Mouse (Mus musculus) cerebellum, postnatal 10 days (tissue): ENCODE data around the gene Ppfibp2.
A peak's percentile ranks its signal among the peaks of the same experiment; 100 is the strongest.

Source experiments
- DNase-seq, 2 experiments: peaks; one replicate each; pipeline ENCODE4 v3.0.0; 2021; ENCODE audit warnings: mixed read lengths in 2 of 2

The Ppfibp2 gene

GRCm38 (mm10) chr7:107707650-107708049, 112.6 kb downstream of the Ppfibp2 start:
- DNase-seq = peak in 1 of 2 experiments; percentile 3

DNA sequence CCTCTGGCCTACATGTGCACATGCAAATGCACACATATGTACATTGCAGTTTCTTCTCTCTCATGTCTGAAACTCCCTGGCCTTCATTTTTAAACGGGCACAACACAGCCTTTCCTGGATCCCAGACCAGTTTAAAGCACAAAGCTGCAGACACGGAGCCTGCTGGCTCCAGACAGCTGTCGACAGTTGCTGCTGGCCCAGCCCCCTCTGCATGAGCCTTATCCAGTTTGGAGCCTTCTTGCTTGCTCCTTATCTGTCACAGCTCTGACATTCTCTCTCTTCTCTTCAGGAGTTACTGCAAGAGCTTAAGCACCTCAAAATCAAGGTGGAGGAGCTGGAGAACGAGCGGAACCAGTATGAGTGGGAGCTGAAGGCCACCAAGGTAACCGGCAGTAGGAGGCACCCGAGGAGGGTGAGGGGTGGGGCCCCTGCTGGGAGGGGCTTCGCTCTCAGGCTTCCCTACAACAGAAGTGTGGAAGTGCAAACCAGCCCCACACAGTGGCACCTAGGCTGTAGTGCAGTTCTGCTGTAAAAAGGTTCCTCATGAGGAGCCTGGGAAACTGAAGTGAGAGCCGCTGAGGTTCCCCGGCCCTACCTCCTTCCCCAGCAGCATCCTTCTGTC, 113.6 kb downstream of the Ppfibp2 start:
- peak; percentile 68 to 75 for DNase-seq

GRCm38 (mm10) chr7:107712743-107713142, 117.7 kb downstream of the Ppfibp2 start:
- peak in 1 of 2 experiments; percentile 9 for DNase-seq

- no peak for DNase-seq
Measured at GRCm38 (mm10) chr7:107714067-107714466, 119.1 kb downstream of the Ppfibp2 start.

DNA sequence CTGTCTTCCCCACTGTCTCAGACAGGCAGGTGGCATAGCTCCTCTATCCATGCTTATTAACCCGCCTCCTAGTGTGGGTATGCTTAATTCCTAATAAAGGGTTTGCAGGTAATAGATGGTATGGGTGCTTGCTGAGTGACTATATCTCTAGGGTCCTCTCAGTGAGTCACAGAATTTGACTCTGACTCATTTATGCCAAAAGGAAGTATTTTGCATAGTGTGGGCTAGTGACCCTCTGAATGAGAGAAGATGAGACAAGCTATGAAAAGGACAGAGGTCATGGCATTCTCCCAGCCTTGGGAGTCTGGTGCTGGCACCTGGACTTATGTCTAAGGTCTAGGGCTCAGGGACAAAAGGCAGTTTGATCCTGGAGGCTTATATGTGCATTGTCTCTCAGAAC, 125.8 kb downstream of the Ppfibp2 start:
- no peak for DNase-seq

- DNase-seq = no peak
Measured at GRCm38 (mm10) chr7:107722536-107722935, 127.5 kb downstream of the Ppfibp2 start.

DNA sequence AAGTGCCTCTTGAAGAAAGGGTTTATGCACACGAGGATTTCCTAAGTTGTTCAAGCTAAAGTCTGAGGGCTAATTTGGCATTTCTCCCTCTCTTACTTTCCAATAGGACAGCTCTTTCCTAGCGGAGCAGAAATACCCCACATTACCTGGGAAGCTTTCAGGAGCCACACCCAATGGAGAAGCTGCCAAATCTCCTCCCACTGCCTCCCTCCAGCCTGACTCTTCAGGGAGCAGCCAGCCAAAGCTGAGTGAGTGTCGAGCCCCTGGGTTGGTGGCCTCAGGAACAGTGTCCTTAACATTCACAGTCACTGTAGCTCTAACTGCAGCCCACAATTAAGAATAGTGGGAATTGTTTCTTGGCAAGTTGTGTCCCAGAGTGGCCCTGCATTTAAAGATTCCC, 132.5 kb downstream of the Ppfibp2 start:
- no peak for DNase-seq

DNA sequence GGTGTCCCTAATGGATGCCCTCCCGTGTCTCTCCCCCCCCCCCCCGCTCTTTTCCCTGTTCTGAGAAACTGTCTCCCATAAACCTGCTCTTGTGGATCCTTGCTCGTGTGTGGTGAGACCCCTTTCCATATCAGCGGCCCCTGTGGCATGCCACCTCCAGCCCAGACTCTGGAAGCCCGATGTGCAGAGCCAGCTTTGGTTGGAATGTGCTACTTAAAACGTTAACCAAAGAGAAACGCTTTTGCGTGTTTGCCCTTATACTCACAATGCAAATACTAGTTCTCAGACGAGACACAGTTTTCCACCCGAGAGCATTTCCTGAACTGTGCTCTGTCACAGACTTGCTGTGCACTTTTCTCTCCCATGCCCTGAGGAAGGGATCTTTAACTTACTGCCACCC, 135.6 kb downstream of the Ppfibp2 start:
- no peak for DNase-seq

DNA sequence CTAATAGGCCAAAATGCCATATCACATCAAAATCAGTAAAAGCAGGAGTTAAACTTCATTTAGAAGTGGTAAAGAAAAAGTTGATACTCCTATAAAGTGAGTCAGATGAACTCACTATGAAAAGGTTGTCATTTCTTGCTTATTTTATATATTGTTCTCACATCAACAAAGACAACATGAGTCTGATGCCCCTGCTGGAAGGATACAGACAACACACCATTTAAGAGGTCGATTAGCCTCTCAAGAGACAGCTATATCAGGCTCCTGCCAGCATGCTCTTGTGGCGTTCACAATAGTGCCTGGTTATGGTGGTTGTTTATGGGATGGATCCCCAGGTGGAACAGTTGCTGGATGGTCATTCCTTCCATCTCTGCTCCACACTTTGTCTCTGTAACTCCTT, 138.2 kb downstream of the Ppfibp2 start:
- no peak for DNase-seq

DNA sequence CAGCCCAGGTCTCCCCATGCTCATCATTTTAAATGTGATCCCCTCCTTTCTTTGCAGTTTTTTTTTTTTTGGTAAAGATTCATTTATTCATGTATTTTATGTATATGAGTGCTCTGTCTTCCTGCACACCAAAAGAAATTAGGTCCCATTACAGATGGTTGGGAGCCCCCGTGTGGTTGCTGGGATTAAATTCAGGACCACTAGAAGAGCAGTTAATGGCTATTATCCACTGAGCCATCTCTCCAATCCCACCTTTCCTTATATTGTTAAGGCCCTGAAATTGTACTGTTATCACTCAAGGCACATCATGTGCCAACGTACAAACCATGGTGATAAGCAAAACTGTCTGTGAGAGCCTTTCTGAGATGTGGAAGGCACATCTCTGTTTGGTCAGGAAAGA, 143.7 kb downstream of the Ppfibp2 start:
- DNase-seq = peak; percentile 66 to 68

DNA sequence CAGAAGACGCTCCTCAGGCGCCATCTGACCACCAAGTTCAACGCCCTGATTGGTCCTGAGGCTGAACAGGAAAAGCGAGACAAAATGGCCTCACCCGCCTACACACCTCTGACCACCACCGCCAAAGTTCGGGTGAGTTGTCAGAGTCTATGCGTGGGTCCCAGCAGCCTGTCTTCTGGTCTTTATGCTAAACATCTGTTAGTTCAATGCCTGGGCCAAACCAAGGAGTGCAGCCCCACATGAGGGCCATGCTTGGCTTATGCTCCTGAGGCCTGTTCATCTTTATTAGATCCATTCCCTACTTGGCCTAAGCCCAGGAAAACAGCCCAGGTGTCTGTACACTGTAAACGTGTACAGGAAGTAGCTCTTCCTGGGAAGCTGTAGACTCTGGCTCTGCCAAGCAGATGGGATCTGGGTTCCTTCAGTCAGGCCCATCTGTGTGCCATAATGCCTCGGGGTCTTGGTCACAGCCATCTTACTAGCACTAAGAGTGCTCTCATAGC, 148.0 kb downstream of the Ppfibp2 start:
- peak; percentile 12 to 19 for DNase-seq

- DNase-seq = no peak
Measured at GRCm38 (mm10) chr7:107744454-107744853, 149.4 kb downstream of the Ppfibp2 start.

- DNase-seq = peak; percentile 38 to 51
Measured at GRCm38 (mm10) chr7:107745111-107745510, 150.1 kb downstream of the Ppfibp2 start.

GRCm38 (mm10) chr7:107746036-107746435, 151.0 kb downstream of the Ppfibp2 start:
- DNase-seq = no peak

DNA sequence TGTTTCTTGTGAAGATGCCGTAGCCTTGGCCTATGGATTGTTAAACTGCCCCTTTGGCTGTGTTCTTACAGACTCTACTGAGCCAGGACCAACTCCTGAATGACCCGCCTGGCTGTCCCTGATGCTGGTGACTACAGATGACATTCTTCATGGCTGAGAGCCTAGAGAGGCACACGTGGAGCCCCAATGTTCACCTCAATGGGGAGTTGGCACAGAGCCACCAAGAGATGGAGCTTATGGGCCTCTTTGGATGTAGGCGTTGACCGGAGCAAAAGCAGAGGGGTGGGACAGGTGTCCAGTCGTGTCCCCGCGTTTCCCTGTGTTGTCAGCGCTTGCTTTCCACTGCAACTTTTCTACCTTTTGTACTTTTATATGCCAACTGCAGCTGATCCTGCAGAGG, 152.5 kb downstream of the Ppfibp2 start:
- peak; percentile 41 to 51 for DNase-seq

GRCm38 (mm10) chr7:107747954-107748353, 152.9 kb downstream of the Ppfibp2 start:
- peak; percentile 80 to 85 for DNase-seq

DNA sequence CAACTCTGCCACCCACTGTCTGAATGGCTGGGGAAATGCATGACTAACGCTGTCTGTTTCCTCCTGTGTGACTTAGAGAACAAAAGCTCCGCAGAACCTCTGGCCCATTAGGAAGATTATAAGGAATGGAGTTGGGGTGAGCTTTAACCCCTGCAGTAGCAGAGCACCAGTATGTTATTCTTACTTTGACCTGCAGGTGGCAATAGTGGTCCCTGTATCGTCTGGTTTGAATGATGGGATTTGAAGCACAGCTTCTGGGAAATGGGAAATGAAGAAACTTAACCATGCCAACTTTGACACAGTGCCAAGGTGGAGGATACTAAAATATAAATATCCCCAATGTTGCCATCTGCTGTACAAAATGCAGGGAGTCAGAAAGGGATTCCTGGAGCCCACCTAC, 154.3 kb downstream of the Ppfibp2 start:
- DNase-seq = peak; percentile 70 to 78

GRCm38 (mm10) chr7:107749721-107750120, 154.7 kb downstream of the Ppfibp2 start:
- DNase-seq = no peak

- no peak for DNase-seq
Measured at GRCm38 (mm10) chr7:107752031-107752520, 157.1 kb downstream of the Ppfibp2 start.

GRCm38 (mm10) chr7:107755905-107756304, 160.9 kb downstream of the Ppfibp2 start:
- DNase-seq = no peak

- DNase-seq = no peak
Measured at GRCm38 (mm10) chr7:107756748-107757147, 161.7 kb downstream of the Ppfibp2 start.

DNA sequence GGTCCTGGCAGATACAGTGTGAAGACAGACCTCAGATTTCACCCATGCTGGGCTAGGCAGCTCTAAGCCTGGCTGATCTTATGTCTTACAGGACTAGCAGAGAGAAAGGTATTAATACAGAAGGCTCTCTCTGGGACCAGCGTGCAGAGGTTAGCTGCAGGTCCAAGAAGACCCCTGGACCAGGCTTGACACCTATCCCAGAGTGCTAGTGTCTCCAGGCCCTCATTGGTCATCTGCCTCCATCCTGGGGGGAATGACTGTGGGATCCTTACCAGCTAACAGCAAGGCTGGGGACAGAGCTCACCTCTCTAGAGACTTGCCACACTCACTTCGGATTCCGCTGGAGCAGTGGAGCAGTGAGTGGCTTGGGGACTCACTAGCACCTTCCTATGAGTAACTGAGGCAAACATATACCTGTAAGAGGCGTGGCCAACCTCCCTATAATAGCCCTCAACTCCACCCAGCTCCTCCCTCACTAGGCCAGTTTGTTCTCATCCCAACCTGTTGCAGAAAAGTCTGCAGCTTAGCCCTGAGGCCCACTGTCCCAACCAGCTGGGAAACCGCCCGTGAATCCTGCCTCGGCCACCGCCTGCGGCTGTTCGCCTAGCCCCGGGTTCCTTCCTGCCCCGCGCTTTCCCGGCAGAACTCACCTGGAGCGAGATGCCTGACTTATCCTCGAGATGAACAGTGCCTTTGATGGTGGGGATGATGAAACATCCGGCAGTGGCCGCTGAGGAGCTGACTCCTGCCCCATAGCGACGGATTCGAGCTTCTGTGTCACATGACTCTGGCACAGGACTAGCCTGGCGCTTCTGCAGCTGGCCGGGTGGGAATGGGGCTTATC, 162.5 kb downstream of the Ppfibp2 start, which contains the start of gene Cyb5r2:
Cyb5r2 (minus strand) TSS at position 725 of the 844 bp plus-strand sequence.
- peak; percentile 54 to 55 for DNase-seq

DNA sequence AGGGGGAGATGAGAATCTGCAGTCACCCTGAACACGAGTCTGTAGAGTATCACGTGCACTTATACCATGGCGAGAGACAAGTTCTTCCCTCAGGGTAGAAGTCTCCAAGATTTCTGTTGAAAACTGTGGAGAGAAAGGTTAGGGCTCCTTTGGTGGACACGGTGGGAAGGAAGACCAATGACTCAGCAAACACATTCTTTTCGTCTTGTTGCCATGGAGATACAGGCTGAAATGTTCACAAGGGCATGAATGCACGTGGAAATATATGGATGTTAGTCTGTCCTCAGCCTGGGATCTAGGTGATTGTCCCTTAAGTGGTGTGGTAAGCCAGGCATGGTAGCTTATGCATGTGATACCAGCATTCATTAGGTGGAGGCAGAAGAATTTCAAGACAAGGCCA, 175.8 kb downstream of the Ppfibp2 start:
- no peak for DNase-seq

- DNase-seq = no peak
Measured at GRCm38 (mm10) chr7:107778216-107778615, 183.2 kb downstream of the Ppfibp2 start.
